Mouse (Mus musculus): ENCODE data around the gene Fam69a. TPM values are rescaled to one million over a fixed set of nuclear protein-coding genes. Genes with fewer than 3 reads are reported as not detected.

The Fam69a gene
- total and polyA plus RNA-seq, 2 experiments from 2014 or later = 28.8 to 79.5 TPM

- no peak overlapping the region for H3K4me2 ChIP-seq (ENCODE audit: low read depth, low read length)
- no peak overlapping the region for H3K9ac ChIP-seq (replicated peaks; ENCODE audit: low read length)
- H3K9me3 ChIP-seq (ENCODE audit: low read length) = no peaks in the 10 kb centered on the region
- no peak for TF ChIP-seq CTCF (IDR thresholded peaks at IDR 0.05; ENCODE audit: low read depth)
- no peak overlapping the region for H3K4me3 ChIP-seq (ENCODE audit: low read length)
- DNase-seq (ENCODE audit: low spot score) (no peak), ATAC-seq (no peak)
- no peaks in the 10 kb centered on the region for H3K36me3 ChIP-seq (ENCODE audit: insufficient read depth, low read length)
- H3K4me1 ChIP-seq (ENCODE audit: insufficient read depth, low read length) = no peaks in the 10 kb centered on the region
- H3K27ac ChIP-seq = no peak overlapping the region
- no peaks in the 10 kb centered on the region for H3K27me3 ChIP-seq (ENCODE audit: insufficient read depth, low read length)
- 85% methylated on average over 3 of the region's 3 CpGs for WGBS
These were observed 37.3 kb downstream of the Fam69a start for GRCm38 (mm10) chr5:107949607-107950006.

DNA sequence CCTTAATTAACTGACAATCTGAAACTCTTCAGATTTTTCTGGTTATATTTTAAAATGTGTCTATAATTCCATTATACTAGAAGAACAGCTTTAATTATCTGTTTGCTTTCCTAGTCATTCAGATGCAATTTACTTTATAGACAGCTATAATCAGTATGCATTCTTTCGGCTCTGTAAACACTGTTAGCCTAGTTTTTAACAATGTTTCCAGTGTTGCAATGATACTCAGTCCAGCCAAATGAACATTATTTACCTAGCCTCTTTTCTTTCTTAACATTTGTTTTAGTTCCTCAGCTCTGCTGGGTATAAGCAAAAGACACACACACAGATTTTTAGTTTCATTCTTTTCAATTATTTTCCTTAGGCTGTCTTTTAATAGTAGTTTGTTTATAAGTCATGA, 38.0 kb downstream of the Fam69a start:
- Histone ChIP-seq H3K9ac (replicated peaks; ENCODE audit: low read length) (no peak overlapping the region), H3K27me3 (ENCODE audit: insufficient read depth, low read length) (no peaks in the 10 kb centered on the region), H3K27ac (no peak overlapping the region), H3K4me3 (ENCODE audit: low read length) (no peak overlapping the region), H3K9me3 (ENCODE audit: low read length) (no peaks in the 10 kb centered on the region), H3K4me1 (ENCODE audit: insufficient read depth, low read length) (no peaks in the 10 kb centered on the region), H3K36me3 (ENCODE audit: insufficient read depth, low read length) (no peaks in the 10 kb centered on the region), H3K4me2 (ENCODE audit: low read depth, low read length) (no peak overlapping the region)
- 67% methylated on average over 1 of the region's 1 CpGs for WGBS
- DNase-seq (ENCODE audit: low spot score) = no peak
- no peak for TF ChIP-seq CTCF (IDR thresholded peaks at IDR 0.05; ENCODE audit: low read depth)
- no peak for ATAC-seq

DNA sequence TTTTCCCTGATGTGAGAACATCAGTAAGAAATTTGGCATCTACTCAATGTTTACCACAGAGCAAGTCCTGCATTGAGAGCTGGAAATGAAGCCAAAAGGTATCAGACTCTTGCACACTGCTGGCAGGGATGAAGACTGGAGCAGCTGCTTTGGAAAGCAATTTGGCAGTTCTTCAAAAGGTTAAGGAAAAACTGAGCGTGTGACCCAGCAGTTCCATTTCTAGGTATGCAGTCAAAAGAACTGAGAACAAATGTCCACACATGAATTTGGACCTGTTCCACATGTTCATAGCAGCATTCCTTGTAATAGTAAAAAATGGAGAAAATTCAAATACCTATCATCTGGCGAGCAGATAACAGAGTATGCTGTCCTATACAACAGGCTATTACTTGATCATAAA, 39.3 kb downstream of the Fam69a start:
- Histone ChIP-seq H3K4me1 (ENCODE audit: insufficient read depth, low read length) (no peaks in the 10 kb centered on the region), H3K9ac (replicated peaks; ENCODE audit: low read length) (no peak overlapping the region), H3K9me3 (ENCODE audit: low read length) (no peaks in the 10 kb centered on the region), H3K4me2 (ENCODE audit: low read depth, low read length) (no peak overlapping the region), H3K4me3 (ENCODE audit: low read length) (no peak overlapping the region), H3K27ac (no peak overlapping the region), H3K27me3 (ENCODE audit: insufficient read depth, low read length) (no peaks in the 10 kb centered on the region), H3K36me3 (ENCODE audit: insufficient read depth, low read length) (no peaks in the 10 kb centered on the region)
- peak; percentile 24; the same call in 1 of the 2 replicates for ATAC-seq
- WGBS = 45% methylated on average over 2 of the region's 2 CpGs
- TF ChIP-seq CTCF (IDR thresholded peaks at IDR 0.05; ENCODE audit: low read depth) = no peak
- peak; percentile 65 for DNase-seq (ENCODE audit: low spot score)

DNA sequence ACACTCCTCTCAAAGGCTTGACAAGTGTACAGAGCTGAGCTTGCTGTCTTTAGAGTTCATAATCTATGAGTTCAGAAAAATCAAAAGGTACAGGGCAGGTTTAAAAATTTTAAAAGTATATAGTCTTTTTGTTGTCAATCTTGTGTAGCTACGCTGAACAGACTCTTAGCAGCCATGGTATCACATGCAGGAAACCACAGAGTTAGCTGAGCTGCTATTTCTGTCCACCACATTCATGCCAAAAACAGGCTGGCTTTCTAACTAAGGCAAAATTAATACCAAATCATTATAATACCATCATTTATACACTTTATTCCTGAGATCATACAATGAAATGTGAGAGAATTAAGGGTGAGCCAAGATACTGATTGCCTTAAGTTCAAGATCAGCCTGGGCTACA, 40.4 kb downstream of the Fam69a start:
- no peak overlapping the region for H3K27ac ChIP-seq
- H3K9me3 ChIP-seq (ENCODE audit: low read length) = no peaks in the 10 kb centered on the region
- ATAC-seq (no peak), DNase-seq (ENCODE audit: low spot score) (no peak)
- WGBS = 89% methylated on average over 1 of the region's 1 CpGs
- H3K4me1 ChIP-seq (ENCODE audit: insufficient read depth, low read length) = no peaks in the 10 kb centered on the region
- H3K36me3 ChIP-seq (ENCODE audit: insufficient read depth, low read length) = no peaks in the 10 kb centered on the region
- H3K4me3 ChIP-seq (ENCODE audit: low read length) = no peak overlapping the region
- no peak overlapping the region for H3K9ac ChIP-seq (replicated peaks; ENCODE audit: low read length)
- no peak overlapping the region for H3K4me2 ChIP-seq (ENCODE audit: low read depth, low read length)
- no peaks in the 10 kb centered on the region for H3K27me3 ChIP-seq (ENCODE audit: insufficient read depth, low read length)
- no peak for TF ChIP-seq CTCF (IDR thresholded peaks at IDR 0.05; ENCODE audit: low read depth)

DNA sequence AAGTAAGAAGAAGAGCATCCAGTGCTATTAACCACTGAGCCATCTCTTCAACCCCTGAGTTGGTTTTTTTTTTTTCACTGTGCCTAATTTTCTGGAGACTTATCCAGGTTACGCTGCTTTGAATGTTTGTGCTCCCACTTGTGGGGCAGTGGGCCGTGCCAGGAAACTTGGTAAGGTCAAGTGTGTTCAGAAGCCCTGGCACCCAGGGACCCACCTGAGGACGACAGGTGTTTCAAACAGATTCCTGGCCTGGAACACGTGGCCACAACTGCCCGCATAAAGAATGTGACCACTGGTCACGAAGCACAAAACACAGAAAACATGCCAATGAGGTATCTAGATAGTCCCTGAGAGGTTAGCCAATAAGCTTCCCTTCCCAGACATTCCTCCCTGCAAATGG, 43.4 kb downstream of the Fam69a start:
- no peaks in the 10 kb centered on the region for H3K27me3 ChIP-seq (ENCODE audit: insufficient read depth, low read length)
- no peak overlapping the region for H3K4me3 ChIP-seq (ENCODE audit: low read length)
- 94% methylated on average over 6 of the region's 6 CpGs for WGBS
- DNase-seq (ENCODE audit: low spot score) (no peak), ATAC-seq (no peak)
- no peaks in the 10 kb centered on the region for H3K36me3 ChIP-seq (ENCODE audit: insufficient read depth, low read length)
- TF ChIP-seq CTCF (IDR thresholded peaks at IDR 0.05; ENCODE audit: low read depth) = no peak
- no peak overlapping the region for H3K4me2 ChIP-seq (ENCODE audit: low read depth, low read length)
- H3K9ac ChIP-seq (replicated peaks; ENCODE audit: low read length) = no peak overlapping the region
- H3K9me3 ChIP-seq (ENCODE audit: low read length) = no peaks in the 10 kb centered on the region
- no peak overlapping the region for H3K27ac ChIP-seq
- no peaks in the 10 kb centered on the region for H3K4me1 ChIP-seq (ENCODE audit: insufficient read depth, low read length)

DNA sequence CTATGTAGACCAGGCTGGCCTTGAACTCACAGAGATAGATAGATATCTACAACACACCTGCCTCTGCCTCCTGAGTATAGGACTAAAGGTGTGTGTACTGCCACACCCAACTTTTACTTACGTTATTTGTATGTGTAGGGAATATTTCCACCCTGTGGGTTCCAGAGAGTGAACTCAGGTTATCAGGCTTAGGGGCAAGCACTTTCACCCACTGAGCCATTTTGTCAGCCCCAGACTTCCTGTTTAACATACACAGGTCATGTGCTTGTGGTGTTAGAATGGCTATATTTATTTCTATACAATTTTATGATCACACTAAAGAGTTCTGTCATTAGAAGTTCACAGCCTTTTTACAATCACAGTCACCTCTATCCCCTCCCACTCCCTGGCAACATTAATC, 43.9 kb downstream of the Fam69a start:
- Histone ChIP-seq H3K36me3 (ENCODE audit: insufficient read depth, low read length) (no peaks in the 10 kb centered on the region), H3K27me3 (ENCODE audit: insufficient read depth, low read length) (no peaks in the 10 kb centered on the region), H3K4me2 (ENCODE audit: low read depth, low read length) (no peak overlapping the region), H3K9me3 (ENCODE audit: low read length) (no peaks in the 10 kb centered on the region), H3K4me1 (ENCODE audit: insufficient read depth, low read length) (no peaks in the 10 kb centered on the region), H3K9ac (replicated peaks; ENCODE audit: low read length) (no peak overlapping the region), H3K27ac (no peak overlapping the region), H3K4me3 (ENCODE audit: low read length) (no peak overlapping the region)
- no peak for ATAC-seq
- WGBS = 86% methylated on average over 1 of the region's 1 CpGs
- TF ChIP-seq CTCF (IDR thresholded peaks at IDR 0.05; ENCODE audit: low read depth) = no peak
- no peak for DNase-seq (ENCODE audit: low spot score)

GRCm38 (mm10) chr5:107941222-107941621, 45.7 kb downstream of the Fam69a start:
- Histone ChIP-seq H3K27me3 (ENCODE audit: insufficient read depth, low read length) (no peaks in the 10 kb centered on the region), H3K27ac (no peak overlapping the region), H3K9me3 (ENCODE audit: low read length) (no peaks in the 10 kb centered on the region), H3K4me2 (ENCODE audit: low read depth, low read length) (no peak overlapping the region), H3K4me1 (ENCODE audit: insufficient read depth, low read length) (no peaks in the 10 kb centered on the region), H3K4me3 (ENCODE audit: low read length) (no peak overlapping the region), H3K9ac (replicated peaks; ENCODE audit: low read length) (no peak overlapping the region), H3K36me3 (ENCODE audit: insufficient read depth, low read length) (no peaks in the 10 kb centered on the region)
- TF ChIP-seq CTCF (IDR thresholded peaks at IDR 0.05; ENCODE audit: low read depth) = no peak
- WGBS = 44% methylated on average over 6 of the region's 6 CpGs
- no peak for ATAC-seq
- DNase-seq (ENCODE audit: low spot score) = no peak

All from hindbrain, postnatal 0 days (tissue).